Mouse (Mus musculus) urinary bladder, adult 2 months (tissue): Measurements from ENCODE around the gene Ccr3. TPM values are rescaled to one million over a fixed set of nuclear protein-coding genes. Genes with fewer than 3 reads are reported as not detected.
"Not testable (repeated sequence)": the region's sequence is repeated elsewhere in the genome, so short reads cannot be mapped to it uniquely, and the experiment has no call there.

Source experiments
- DNase-seq: peaks from one replicate; pipeline ENCODE4 v3.0.0; 2022; ENCODE audit warnings: low spot score
- polyA plus RNA-seq: library from polyadenylated mRNA; depleted of rRNA; stranded (reverse); fragments of >200 nt; gene quantifications from 2 replicates; pipeline ENCODE4 v1.2.3, GENCODE M21; 2012; rRNA removed

The Ccr3 gene
- polyA plus RNA-seq, 1 experiment, result 0.32 TPM

- DNase-seq, result no peak
Measured at GRCm38 (mm10) chr9:124053532-124053931, 31.8 kb downstream of the Ccr3 start.

- DNase-seq, result no peak
Measured at GRCm38 (mm10) chr9:124056158-124056709, 34.5 kb downstream of the Ccr3 start.

GRCm38 (mm10) chr9:124059660-124060352, 38.0 kb downstream of the Ccr3 start:
- DNase-seq, result no peak

GRCm38 (mm10) chr9:124061474-124062432, 40.0 kb downstream of the Ccr3 start:
- DNase-seq, result not testable (repeated sequence)

GRCm38 (mm10) chr9:124066572-124067103, 44.9 kb downstream of the Ccr3 start:
- no peak for DNase-seq

- no peak for DNase-seq
Measured at GRCm38 (mm10) chr9:124068098-124069058, 46.6 kb downstream of the Ccr3 start.

GRCm38 (mm10) chr9:124071506-124071905, 49.7 kb downstream of the Ccr3 start:
- DNase-seq, result no peak

DNA sequence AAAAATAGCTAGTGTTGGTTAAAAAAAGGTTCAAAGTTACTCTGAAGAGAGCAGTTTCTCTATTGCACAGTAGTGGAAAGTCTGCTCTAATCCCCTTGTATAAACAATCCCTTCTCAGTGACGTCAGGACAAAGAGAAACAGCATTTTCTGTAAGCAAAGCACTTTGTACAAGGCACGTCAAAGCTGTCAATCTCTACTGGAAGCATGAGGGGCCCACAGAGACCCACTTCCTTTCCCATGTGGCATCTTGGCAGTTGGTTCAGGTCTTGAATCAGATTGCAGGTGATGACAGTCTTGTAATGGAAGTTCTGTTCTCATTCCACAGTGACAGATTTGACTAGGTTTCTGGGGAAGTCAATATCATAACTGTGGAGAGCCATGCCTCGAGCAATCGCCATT, 58.0 kb downstream of the Ccr3 start:
- no peak for DNase-seq

GRCm38 (mm10) chr9:124080471-124080870, 58.7 kb downstream of the Ccr3 start:
- DNase-seq, result not testable (repeated sequence)

Other genes starting within 250 kb of the Ccr3 start
- 1.4 and 1.5 TPM in 2 replicates for gene Cxcr6, start 215.5 kb upstream of the Ccr3 start, polyA plus RNA-seq
- 12.8 and 24.5 TPM in 2 replicates for gene Fyco1, start 170.1 kb upstream of the Ccr3 start, polyA plus RNA-seq
- gene Xcr1, start 159.9 kb upstream of the Ccr3 start, polyA plus RNA-seq, result 0.60 and 0.80 TPM in 2 replicates
- gene Ccr1, start 53.3 kb upstream of the Ccr3 start, polyA plus RNA-seq, result 3.0 and 3.8 TPM in 2 replicates
- 0.17 and 0.37 TPM in 2 replicates for gene Ccr1l1, start 43.6 kb upstream of the Ccr3 start, polyA plus RNA-seq
- 10.9 and 11.1 TPM in 2 replicates for gene Ccr2, start 80.0 kb downstream of the Ccr3 start, polyA plus RNA-seq
- 2.9 and 5.2 TPM in 2 replicates for gene Ccr5, start 99.6 kb downstream of the Ccr3 start, polyA plus RNA-seq